Mouse (Mus musculus): ENCODE measurements around the gene Sp9. TPM values are rescaled to one million over a fixed set of nuclear protein-coding genes. Genes with fewer than 3 reads are reported as not detected.

Sp9 gene
- total RNA-seq, 1 experiment from 2014 or later: not detected

GRCm38 (mm10) chr2:73272351-73273248, 875 bp downstream of the Sp9 start:
- ATAC-seq (replicated peaks in 1 of 2; ENCODE audit: insufficient read depth in 1 of 2, low FRiP score in 2 of 2, low TSS enrichment in 1 of 2, low read depth in 1 of 2, poor library complexity in 2 of 2, severe bottlenecking in 2 of 2): no peak

- no peak for ATAC-seq (replicated peaks in 1 of 2; ENCODE audit: insufficient read depth in 1 of 2, low FRiP score in 2 of 2, low TSS enrichment in 1 of 2, low read depth in 1 of 2, poor library complexity in 2 of 2, severe bottlenecking in 2 of 2)
These were observed 1.8 kb downstream of the Sp9 start for GRCm38 (mm10) chr2:73273249-73274118.

DNA sequence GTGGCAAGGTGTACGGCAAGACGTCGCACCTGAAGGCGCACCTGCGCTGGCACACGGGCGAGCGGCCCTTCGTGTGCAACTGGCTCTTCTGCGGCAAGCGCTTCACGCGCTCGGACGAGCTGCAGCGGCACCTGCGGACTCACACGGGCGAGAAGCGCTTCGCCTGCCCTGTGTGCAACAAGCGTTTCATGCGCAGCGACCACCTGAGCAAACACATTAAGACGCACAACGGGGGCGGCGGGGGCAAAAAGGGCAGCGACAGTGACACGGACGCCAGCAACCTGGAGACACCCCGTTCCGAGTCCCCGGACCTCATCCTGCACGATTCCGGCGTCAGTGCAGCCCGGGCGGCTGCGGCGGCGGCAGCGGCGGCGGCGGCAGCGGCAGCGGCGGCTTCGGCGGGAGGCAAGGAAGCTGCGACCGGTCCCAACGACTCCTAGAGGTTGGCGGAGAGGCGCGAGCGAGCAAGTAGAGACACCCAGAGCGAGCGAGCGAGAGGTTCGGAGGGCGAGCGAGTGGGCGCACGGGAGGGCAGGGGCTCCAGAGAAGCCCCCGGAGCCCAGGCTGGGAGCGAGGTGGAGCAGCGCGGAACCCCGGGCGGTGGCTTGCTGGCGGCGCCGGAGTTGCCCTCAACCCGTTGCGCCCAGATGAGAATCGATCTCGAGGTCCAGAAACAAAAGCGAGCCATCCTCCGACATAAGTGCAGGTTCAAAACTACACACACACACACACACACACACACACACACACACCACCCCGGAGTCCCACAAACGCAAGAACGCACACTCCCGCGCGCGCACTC, 2.6 kb downstream of the Sp9 start:
- ATAC-seq (replicated peaks in 1 of 2; ENCODE audit: insufficient read depth in 1 of 2, low FRiP score in 2 of 2, low TSS enrichment in 1 of 2, low read depth in 1 of 2, poor library complexity in 2 of 2, severe bottlenecking in 2 of 2): no peak

DNA sequence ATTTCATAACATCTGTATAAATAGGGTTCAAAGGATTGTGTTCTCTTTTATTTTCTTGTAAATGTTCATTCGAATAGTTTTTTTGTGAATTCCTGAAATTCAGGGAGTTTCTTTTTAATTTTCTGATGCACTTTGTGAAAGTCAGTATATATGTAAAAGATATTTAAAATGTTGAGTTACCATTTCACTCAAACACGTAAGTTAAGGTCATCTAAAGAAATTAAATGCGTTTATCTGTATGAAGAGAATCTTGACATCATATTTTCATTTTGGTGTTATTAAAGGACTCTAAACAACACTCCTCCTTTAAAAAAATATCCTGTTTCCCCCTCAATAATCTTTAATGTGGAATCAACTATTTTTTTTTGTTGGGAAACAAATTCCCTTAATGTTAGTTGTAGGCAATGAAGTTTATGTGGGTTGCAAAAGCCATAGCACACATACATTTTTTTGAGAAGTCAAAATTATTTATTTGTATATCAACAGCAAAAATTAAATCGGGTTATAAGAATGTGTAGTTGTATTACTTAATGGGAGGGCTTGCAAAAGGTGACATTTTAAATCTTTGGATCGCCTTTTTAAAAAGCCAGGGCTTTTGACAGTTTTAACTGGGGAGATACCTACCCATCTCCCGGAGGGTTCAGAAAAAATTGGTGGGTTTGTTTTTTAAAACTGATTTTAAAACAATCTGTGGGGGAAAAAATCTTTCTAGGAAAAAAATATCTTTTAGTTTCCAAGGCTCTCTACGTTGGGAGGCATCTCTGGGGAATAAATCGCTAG, 3.7 kb downstream of the Sp9 start:
- ATAC-seq (replicated peaks in 1 of 2; ENCODE audit: insufficient read depth in 1 of 2, low FRiP score in 2 of 2, low TSS enrichment in 1 of 2, low read depth in 1 of 2, poor library complexity in 2 of 2, severe bottlenecking in 2 of 2): no peak

DNA sequence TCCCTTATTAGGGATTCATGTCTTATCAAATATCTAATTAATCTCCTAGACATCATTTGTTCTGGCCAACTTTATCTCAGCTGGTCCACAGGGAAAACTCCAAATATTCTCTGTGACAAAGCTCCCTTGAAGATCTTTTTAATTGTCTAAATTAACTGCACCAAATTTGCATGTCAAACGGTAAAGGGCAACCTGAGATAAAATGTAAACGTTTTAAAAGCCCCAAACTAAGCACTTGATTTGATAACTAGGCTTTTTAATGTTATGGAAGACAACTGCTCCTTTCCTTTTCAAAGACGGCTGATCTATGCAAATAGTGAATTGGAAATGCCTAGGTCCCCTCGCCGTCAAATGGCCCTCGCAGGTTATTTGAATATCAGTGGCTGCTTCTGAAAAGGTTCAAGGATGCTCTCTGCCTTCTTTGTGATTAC, 4.4 kb downstream of the Sp9 start:
- no peak for ATAC-seq (replicated peaks in 1 of 2; ENCODE audit: insufficient read depth in 1 of 2, low FRiP score in 2 of 2, low TSS enrichment in 1 of 2, low read depth in 1 of 2, poor library complexity in 2 of 2, severe bottlenecking in 2 of 2)

DNA sequence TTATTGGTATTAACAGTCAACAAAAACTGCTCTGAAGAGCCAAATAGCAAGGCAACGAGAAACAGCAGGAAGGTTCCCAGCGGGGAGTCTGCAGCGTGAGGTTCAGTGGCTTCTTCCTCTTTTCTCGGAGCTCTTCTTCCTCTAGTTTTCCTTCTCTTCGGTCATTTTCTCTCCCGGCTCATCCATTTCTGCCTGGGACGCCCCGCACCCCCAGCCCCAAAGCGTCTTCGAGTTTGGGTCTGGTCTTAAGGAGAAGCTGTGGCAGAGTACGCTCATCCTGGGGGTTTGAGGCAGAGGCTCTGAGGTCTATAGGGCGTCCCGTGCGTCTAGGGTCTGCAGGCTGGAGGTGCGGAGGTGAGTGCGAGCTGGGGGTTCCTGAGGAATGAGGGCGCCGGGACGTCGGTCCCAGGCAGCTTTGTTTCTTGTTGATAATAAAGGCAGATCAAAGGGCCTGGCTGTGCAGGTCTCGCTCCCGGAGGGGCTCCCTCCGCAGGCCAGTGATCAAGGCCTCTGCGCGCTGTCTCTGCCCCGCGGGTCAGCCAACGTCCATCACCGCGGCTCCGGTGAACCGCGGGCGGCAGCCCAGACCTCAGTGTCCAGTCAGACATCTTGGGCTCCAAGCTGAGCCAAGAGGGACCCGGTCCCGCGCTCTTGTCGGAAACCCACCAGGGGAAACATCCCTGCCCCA, 5.4 kb downstream of the Sp9 start:
- no peak for ATAC-seq (replicated peaks in 1 of 2; ENCODE audit: insufficient read depth in 1 of 2, low FRiP score in 2 of 2, low TSS enrichment in 1 of 2, low read depth in 1 of 2, poor library complexity in 2 of 2, severe bottlenecking in 2 of 2)

DNA sequence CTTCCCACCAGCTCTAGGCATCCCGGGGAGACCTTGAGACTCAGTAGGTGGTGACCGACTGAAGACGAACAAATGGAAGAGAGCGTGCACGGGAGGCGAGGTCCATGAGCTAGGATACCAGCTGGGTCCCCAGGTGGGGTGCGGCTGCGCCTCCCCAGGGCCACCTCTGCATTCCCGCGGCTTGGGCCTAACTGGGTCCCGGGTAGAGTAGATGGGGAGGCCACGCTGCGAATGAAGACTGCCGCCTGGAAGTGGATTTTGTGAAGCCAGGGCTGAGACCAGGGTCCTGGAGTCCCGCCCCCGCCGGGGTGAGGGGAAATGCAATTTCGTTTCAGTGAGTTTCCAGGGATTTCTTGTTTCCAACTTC, 6.0 kb downstream of the Sp9 start:
- ATAC-seq (replicated peaks in 1 of 2; ENCODE audit: insufficient read depth in 1 of 2, low FRiP score in 2 of 2, low TSS enrichment in 1 of 2, low read depth in 1 of 2, poor library complexity in 2 of 2, severe bottlenecking in 2 of 2): no peak

- peak; percentile 73 to 81 for ATAC-seq (replicated peaks in 1 of 2; ENCODE audit: insufficient read depth in 1 of 2, low FRiP score in 2 of 2, low TSS enrichment in 1 of 2, low read depth in 1 of 2, poor library complexity in 2 of 2, severe bottlenecking in 2 of 2)
These were observed 6.6 kb downstream of the Sp9 start for GRCm38 (mm10) chr2:73278131-73278854.

- peak in 1 of 2 experiments; percentile 18; a peak in 1 of 4 replicates for ATAC-seq (replicated peaks in 1 of 2; ENCODE audit: insufficient read depth in 1 of 2, low FRiP score in 2 of 2, low TSS enrichment in 1 of 2, low read depth in 1 of 2, poor library complexity in 2 of 2, severe bottlenecking in 2 of 2)
These were observed 7.1 kb downstream of the Sp9 start for GRCm38 (mm10) chr2:73278869-73279268.

GRCm38 (mm10) chr2:73279271-73280038, 7.7 kb downstream of the Sp9 start:
- no peak for ATAC-seq (replicated peaks in 1 of 2; ENCODE audit: insufficient read depth in 1 of 2, low FRiP score in 2 of 2, low TSS enrichment in 1 of 2, low read depth in 1 of 2, poor library complexity in 2 of 2, severe bottlenecking in 2 of 2)

DNA sequence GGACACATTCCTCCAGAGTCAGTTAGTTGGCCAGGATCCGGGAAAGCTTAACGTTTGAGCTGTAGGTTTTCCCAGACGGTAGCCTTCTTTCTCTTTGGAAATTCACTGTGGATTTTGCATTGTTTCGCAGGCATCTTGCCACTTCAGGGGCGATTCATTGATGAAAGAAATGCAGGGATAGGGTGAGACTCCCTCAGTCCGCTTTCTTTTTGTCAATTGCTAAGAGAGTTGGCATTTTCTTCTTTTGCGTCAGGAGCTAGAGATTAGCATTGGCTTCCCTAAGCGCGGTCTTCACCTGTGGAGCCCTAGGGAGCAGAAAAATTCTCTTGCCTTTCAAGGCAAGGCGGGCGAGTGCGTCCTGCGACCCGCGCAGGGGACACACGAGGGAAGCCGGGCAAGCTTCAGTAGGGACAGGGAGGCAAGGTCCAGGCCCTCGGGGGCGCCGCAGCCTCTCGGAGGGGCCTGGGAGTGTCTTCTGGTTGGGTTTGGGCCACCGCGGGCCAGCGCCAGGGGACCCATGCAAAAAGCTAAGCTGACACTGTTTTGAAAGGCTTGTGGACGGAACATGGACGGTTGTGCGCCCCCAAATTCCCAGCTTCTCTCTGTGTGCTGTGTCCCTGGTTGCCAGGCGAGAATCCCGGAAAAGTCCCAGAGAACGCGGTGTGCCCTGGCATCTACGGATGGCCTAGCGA, 8.8 kb downstream of the Sp9 start:
- ATAC-seq (replicated peaks in 1 of 2; ENCODE audit: insufficient read depth in 1 of 2, low FRiP score in 2 of 2, low TSS enrichment in 1 of 2, low read depth in 1 of 2, poor library complexity in 2 of 2, severe bottlenecking in 2 of 2): no peak

DNA sequence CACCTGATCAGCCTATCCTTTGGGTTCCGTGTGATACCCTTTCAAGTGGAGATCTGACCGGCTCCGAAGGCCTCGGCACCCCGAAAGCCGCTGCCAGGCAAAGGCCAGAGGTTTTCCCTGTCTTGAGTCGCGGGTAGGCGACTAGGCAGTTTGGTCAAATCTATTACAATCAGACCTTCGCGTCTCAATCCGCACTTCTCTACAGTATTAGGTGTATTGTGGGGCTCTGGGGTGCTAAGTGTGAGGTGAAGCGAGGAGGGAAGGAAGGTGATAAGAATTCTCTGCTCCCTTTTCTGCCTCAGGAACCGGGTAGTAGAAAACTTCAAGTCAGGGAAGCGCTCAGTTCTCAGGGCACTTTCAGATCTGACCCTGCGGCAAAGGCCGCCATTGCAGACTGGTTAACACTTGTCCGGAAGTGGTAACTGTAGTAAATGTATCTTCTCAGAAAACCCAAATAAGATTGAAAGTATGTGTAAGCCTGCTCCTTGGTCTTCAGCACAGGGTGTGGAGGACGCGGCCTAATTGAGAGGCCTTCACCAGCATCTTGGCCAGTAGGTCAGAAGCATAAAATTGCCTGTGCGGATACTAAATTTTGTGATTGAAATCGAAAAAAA, 9.4 kb downstream of the Sp9 start:
- ATAC-seq (replicated peaks in 1 of 2; ENCODE audit: insufficient read depth in 1 of 2, low FRiP score in 2 of 2, low TSS enrichment in 1 of 2, low read depth in 1 of 2, poor library complexity in 2 of 2, severe bottlenecking in 2 of 2): 0 out of 4 replicates have a peak, but pooled peaks of 1 of the 2 experiments have one; percentile 28

- ATAC-seq (replicated peaks in 1 of 2; ENCODE audit: insufficient read depth in 1 of 2, low FRiP score in 2 of 2, low TSS enrichment in 1 of 2, low read depth in 1 of 2, poor library complexity in 2 of 2, severe bottlenecking in 2 of 2): no peak
These were observed 10.0 kb downstream of the Sp9 start for GRCm38 (mm10) chr2:73281707-73282106.

GRCm38 (mm10) chr2:73285630-73286029, 13.9 kb downstream of the Sp9 start:
- ATAC-seq (replicated peaks in 1 of 2; ENCODE audit: insufficient read depth in 1 of 2, low FRiP score in 2 of 2, low TSS enrichment in 1 of 2, low read depth in 1 of 2, poor library complexity in 2 of 2, severe bottlenecking in 2 of 2): peak in 1 of 2 experiments; percentile 42; a peak in 2 of 4 replicates

All from hematopoietic stem cell, adult 5-6 weeks (primary cell).